Mouse (Mus musculus) lung, postnatal 0 days (tissue): Measurements from ENCODE around the gene Gabrg3.

Source experiments
- CTCF ChIP-seq: IDR thresholded peaks from 2 replicates; pipeline ENCODE4 v1.5.1; 2016; ENCODE audit warnings: antibody characterized with exemption, mild to moderate bottlenecking
- EP300 ChIP-seq: IDR thresholded peaks from 2 replicates; pipeline ENCODE4 v1.6.1; 2016; ENCODE audit warnings: antibody characterized with exemption, mild to moderate bottlenecking, control low read depth

DNA sequence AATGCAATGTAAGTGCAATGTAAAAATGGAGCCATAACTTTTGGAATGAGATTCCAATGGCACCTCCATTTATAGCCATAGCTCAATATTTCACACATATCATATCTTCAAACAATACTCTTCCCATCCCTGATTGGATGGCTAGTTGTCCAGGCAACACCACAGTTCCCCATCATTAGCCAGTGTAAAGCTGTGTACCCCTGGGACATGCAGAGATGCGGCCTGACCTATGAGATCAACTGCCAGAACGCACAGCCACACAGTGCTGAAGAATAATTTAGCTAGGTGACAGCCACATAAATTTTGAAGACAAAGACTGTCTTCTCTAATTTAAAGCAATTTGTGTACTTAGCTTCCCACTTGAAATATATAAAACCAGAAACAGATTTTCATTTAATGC lies 472.1 kb downstream of the Gabrg3 start:
- TF ChIP-seq CTCF = no peak
- no peak for TF ChIP-seq EP300
